Mouse (Mus musculus): ENCODE results near the gene Mpdz.

GRCm38 (mm10) chr4:81453806-81454205, 11.2 kb upstream of the Mpdz start:
- no peak for TF ChIP-seq CTCF (IDR thresholded peaks at IDR 0.05; ENCODE audit: low read depth, low read length)
- no peak for TF ChIP-seq TAL1 (conservative IDR thresholded peaks at IDR 0.05; ENCODE audit: low read depth, low read length)
- no peak for TF ChIP-seq GATA2 (IDR thresholded peaks at IDR 0.05; ENCODE audit: borderline replicate concordance, low read depth, low read length)
- TF ChIP-seq GATA1 (IDR thresholded peaks at IDR 0.05; ENCODE audit: borderline replicate concordance, low read length): no peak

All from G1E (cell line).